Mouse (Mus musculus) embryonic facial prominence, embryonic 12.5 days (tissue): ENCODE results near the gene Smg9. TPM values are rescaled to one million over a fixed set of nuclear protein-coding genes. Genes with fewer than 3 reads are reported as not detected.

ENCODE experiments used
- ATAC-seq: fragments of 200-750 bp; cut with Nextera tagmentation; 2 replicates; pipeline ENCODE4 v1.8.0; 2017; ENCODE audit not compliant: insufficient number of reproducible peaks, insufficient read depth, low FRiP score, low TSS enrichment
- H3K27ac ChIP-seq: fragments of 300-500 bp; sonication (generic); 2 replicates; pipeline ENCODE4 v1.5.1; 2016; ENCODE audit warnings: mild to moderate bottlenecking
- H3K27me3 ChIP-seq: fragments of 300-500 bp; sonication (generic); 2 replicates; pipeline ENCODE4 v1.6.1; 2016; ENCODE audit warnings: mild to moderate bottlenecking, moderate library complexity
- H3K36me3 ChIP-seq: fragments of 300-500 bp; sonication (generic); 2 replicates; pipeline ENCODE4 v1.6.1; 2016; ENCODE audit warnings: mild to moderate bottlenecking
- H3K4me1 ChIP-seq: fragments of 300-500 bp; sonication (generic); 2 replicates; pipeline ENCODE4 v1.6.1; 2016
- H3K4me2 ChIP-seq: fragments of 300-500 bp; sonication (generic); replicated peaks from 2 replicates; pipeline ENCODE4 v1.6.1; 2016; ENCODE audit warnings: mild to moderate bottlenecking, moderate library complexity
- H3K4me3 ChIP-seq: fragments of 300-500 bp; sonication (generic); 2 replicates; pipeline ENCODE4 v1.5.1; 2016; ENCODE audit warnings: mild to moderate bottlenecking
- H3K9ac ChIP-seq: fragments of 300-500 bp; sonication (generic); 2 replicates; pipeline ENCODE4 v1.6.1; 2016; ENCODE audit warnings: mild to moderate bottlenecking, moderate library complexity
- H3K9me3 ChIP-seq: fragments of 300-500 bp; sonication (generic); 2 replicates; pipeline ENCODE4 v1.6.1; 2016; ENCODE audit warnings: mild to moderate bottlenecking, moderate library complexity
- WGBS: fragments of 180-500 bp; shearing (Covaris S2); methylation state at CpG from one replicate; pipeline ENCODE4 v1.1.7; 2016; 5-methylcytosine and 5-hydroxymethylcytosine counted together
- polyA plus RNA-seq: library from polyadenylated mRNA; unstranded; fragments of >200 nt; fragmentation: Nextera tagmentation; extraction: Ambion mirVana; gene quantifications from 2 replicates; pipeline ENCODE4 v1.2.1, GENCODE M21; 2016

The Smg9 gene
- polyA plus RNA-seq, 1 experiment from 2014 or later, result 23.6 TPM

DNA sequence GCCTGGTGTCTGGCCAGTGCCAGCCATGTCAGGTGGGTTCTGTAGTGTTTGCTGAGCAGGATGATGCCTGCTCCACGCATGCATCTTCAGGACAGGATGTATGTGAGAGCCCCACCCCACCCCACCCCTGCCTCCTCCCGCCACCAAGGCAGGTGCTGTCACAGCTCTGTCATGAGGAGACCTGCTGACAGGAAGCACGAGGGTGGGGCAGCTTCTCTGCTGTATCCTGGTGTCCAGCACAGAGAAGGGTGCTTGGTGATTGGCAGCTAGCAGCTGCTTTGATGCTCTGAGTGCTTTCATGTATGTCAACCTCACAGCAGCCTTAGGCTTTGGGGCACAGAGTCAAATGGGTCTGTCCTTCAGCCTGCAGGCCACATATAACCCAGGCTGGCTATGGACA, 14.2 kb downstream of the Smg9 start:
- WGBS, result 80% methylated on average over 3 of the region's 3 CpGs
- no peak overlapping the region for H3K4me3 ChIP-seq
- no peaks in the 10 kb centered on the region for H3K9me3 ChIP-seq
- no peak overlapping the region for H3K9ac ChIP-seq
- H3K4me2 ChIP-seq, result no peak overlapping the region
- ATAC-seq, result no peak
- no peaks in the 10 kb centered on the region for H3K27me3 ChIP-seq
- peaks cover 22% of the 10 kb centered on the region for H3K36me3 ChIP-seq
- no peaks in the 10 kb centered on the region for H3K4me1 ChIP-seq
- H3K27ac ChIP-seq, result no peak overlapping the region

GRCm38 (mm10) chr7:24415261-24415660, 15.8 kb downstream of the Smg9 start:
- ATAC-seq, result no peak
- Histone ChIP-seq H3K27ac (no peak overlapping the region), H3K4me2 (no peak overlapping the region), H3K4me1 (no peaks in the 10 kb centered on the region), H3K4me3 (no peak overlapping the region), H3K27me3 (no peaks in the 10 kb centered on the region), H3K36me3 (peaks cover 26% of the 10 kb centered on the region), H3K9me3 (no peaks in the 10 kb centered on the region), H3K9ac (no peak overlapping the region)
- WGBS, result 81% methylated on average over 7 of the region's 7 CpGs

DNA sequence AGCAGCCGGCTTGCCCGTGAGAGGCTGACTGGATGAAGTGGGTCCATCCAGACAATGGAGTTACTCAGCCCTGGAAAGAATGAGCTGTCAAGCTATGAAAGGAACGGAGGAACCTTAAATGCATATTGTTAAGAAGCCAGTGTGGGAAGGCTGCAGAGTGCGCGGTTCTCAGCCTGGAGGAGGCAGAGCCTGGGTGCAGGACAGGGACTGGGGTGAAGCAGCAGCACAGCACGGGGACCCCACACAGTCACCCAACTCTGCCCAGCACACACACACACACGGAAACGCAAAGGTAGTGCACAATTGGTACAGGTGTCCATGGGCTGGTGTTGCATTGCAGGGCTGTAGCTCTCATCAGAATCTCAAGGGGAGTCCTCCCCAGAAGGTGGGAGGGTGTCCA, 20.2 kb downstream of the Smg9 start:
- Histone ChIP-seq H3K36me3 (peaks cover 34% of the 10 kb centered on the region), H3K4me3 (no peak overlapping the region), H3K4me2 (no peak overlapping the region), H3K27me3 (no peaks in the 10 kb centered on the region), H3K9ac (no peak overlapping the region), H3K4me1 (no peaks in the 10 kb centered on the region), H3K27ac (no peak overlapping the region), H3K9me3 (no peaks in the 10 kb centered on the region)
- no peak for ATAC-seq
- 83% methylated on average over 8 of the region's 8 CpGs for WGBS

DNA sequence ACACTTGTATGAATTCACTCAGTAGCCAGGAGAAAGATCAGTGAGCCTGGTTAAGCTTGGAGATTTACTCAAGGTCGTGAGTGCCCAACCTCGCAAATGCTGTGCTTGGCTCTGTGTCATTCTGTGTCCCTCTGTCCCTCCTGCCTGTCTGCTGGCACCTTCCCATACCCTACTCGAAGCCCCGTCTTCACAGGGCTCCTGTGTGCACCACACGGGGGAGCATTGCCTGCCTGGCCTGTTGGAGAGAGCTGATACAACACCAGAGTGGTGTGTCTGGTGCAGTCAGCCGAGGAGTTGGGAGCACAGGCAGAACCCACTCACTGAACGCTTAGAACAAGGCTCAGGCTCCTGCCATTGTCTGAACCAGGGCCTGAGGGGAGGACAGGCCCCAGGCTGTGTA, 22.2 kb downstream of the Smg9 start:
- Histone ChIP-seq H3K9ac (no peak overlapping the region; the same call in 1 of the 2 replicates), H3K27ac (no peak overlapping the region)
- WGBS, result 79% methylated on average over 7 of the region's 7 CpGs

DNA sequence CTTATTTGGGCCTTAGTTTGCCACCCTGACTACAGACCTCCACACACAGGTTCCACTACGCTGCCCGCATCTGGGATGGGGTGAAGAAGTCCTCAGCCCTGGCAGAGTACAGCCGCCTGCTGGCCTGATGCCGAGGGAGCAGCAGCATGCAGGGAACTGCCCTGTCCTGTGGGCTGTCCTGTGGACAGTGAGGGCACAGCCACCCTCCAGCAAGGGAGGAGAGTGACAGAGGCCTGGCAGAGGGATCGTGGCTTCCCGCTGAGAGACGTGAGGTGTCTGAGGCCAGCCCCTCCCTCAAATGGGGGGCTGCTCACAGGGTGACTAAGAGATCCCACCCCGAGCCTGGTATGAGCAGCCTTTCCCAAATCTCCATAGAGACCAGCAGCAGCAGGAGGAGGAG, 22.8 kb downstream of the Smg9 start:
- Histone ChIP-seq H3K9me3 (no peaks in the 10 kb centered on the region), H3K27ac (no peak overlapping the region), H3K36me3 (peaks cover 22% of the 10 kb centered on the region), H3K9ac (no peak overlapping the region; the same call in 1 of the 2 replicates), H3K4me3 (no peak overlapping the region), H3K4me1 (no peaks in the 10 kb centered on the region), H3K4me2 (no peak overlapping the region), H3K27me3 (no peaks in the 10 kb centered on the region)
- no peak for ATAC-seq
- 87% methylated on average over 8 of the region's 8 CpGs for WGBS

More for the DNA sequence above, 22.2 kb downstream of the Smg9 start:
- Histone ChIP-seq H3K9me3 (no peaks in the 10 kb centered on the region), H3K4me3 (no peak overlapping the region), H3K36me3 (peaks cover 28% of the 10 kb centered on the region), H3K27me3 (no peaks in the 10 kb centered on the region), H3K4me2 (no peak overlapping the region), H3K4me1 (no peaks in the 10 kb centered on the region)
- no peak for ATAC-seq

DNA sequence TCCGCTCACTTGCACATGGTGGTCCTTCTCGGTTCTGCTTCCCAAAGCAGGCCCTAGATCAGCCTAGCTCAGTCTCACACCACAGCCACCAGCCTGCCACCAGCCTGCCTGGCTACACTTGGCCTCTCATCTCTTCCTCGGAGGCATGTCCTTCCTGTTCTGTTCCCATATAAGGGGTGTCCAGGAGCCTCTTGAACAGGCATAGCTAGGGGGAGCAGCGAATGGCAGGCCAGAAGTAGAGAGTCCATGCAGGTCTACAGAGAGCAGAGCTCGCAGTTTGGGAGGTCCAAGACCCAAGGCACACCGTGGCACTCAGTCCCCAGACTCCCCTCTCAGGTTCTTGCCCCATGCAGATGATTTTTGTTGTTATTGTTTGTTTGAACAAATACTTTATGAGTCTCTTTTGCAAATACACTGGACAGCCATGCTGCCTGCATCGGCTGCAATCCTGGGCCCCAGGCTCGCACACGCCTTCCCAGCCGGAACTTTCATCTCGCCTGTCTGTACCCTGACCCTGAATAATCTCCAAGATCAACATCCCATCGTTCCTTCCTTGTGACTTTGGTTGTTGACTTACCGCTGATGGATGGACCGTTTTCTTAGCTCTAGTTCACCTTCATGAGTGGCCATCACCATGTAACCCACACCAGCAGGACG, 23.8 kb downstream of the Smg9 start:
- WGBS, result 89% methylated on average over 15 of the region's 15 CpGs
- no peaks in the 10 kb centered on the region for H3K27me3 ChIP-seq
- peaks cover 20% of the 10 kb centered on the region for H3K36me3 ChIP-seq
- H3K4me1 ChIP-seq, result no peaks in the 10 kb centered on the region
- no peaks in the 10 kb centered on the region for H3K9me3 ChIP-seq
- H3K4me3 ChIP-seq, result no peak overlapping the region
- no peak overlapping the region for H3K9ac ChIP-seq
- H3K4me2 ChIP-seq, result no peak overlapping the region
- no peak overlapping the region for H3K27ac ChIP-seq
- ATAC-seq, result no peak

GRCm38 (mm10) chr7:24423956-24424732, 24.7 kb downstream of the Smg9 start:
- no peak overlapping the region; the same call in 1 of the 2 replicates for H3K9ac ChIP-seq
- H3K4me3 ChIP-seq, result no peak overlapping the region
- no peak overlapping the region for H3K4me2 ChIP-seq
- H3K27ac ChIP-seq, result no peak overlapping the region
- H3K27me3 ChIP-seq, result no peaks in the 10 kb centered on the region
- no peaks in the 10 kb centered on the region for H3K4me1 ChIP-seq
- 92% methylated on average over 12 of the region's 12 CpGs for WGBS
- peaks cover 20% of the 10 kb centered on the region for H3K36me3 ChIP-seq
- H3K9me3 ChIP-seq, result no peaks in the 10 kb centered on the region
- ATAC-seq, result no peak

GRCm38 (mm10) chr7:24425919-24426318, 26.5 kb downstream of the Smg9 start:
- no peaks in the 10 kb centered on the region for H3K9me3 ChIP-seq
- no peaks in the 10 kb centered on the region for H3K27me3 ChIP-seq
- no peak overlapping the region for H3K27ac ChIP-seq
- H3K36me3 ChIP-seq, result peaks cover 11% of the 10 kb centered on the region
- H3K4me2 ChIP-seq, result no peak overlapping the region
- H3K4me1 ChIP-seq, result no peaks in the 10 kb centered on the region
- no peak overlapping the region for H3K9ac ChIP-seq
- 77% methylated on average over 9 of the region's 9 CpGs for WGBS
- ATAC-seq, result no peak
- H3K4me3 ChIP-seq, result no peak overlapping the region

- Histone ChIP-seq H3K27me3 (peaks cover 2% of the 10 kb centered on the region; the same call in 1 of the 2 replicates), H3K36me3 (no peaks in the 10 kb centered on the region), H3K4me3 (no peak overlapping the region), H3K9me3 (peaks cover under 1% of the 10 kb centered on the region; the same call in 1 of the 2 replicates), H3K4me2 (no peak overlapping the region), H3K4me1 (no peaks in the 10 kb centered on the region), H3K27ac (no peak overlapping the region), H3K9ac (no peak overlapping the region)
- WGBS, result 91% methylated on average over 8 of the region's 8 CpGs
- no peak for ATAC-seq
Measured at GRCm38 (mm10) chr7:24427168-24427567, 27.7 kb downstream of the Smg9 start.

DNA sequence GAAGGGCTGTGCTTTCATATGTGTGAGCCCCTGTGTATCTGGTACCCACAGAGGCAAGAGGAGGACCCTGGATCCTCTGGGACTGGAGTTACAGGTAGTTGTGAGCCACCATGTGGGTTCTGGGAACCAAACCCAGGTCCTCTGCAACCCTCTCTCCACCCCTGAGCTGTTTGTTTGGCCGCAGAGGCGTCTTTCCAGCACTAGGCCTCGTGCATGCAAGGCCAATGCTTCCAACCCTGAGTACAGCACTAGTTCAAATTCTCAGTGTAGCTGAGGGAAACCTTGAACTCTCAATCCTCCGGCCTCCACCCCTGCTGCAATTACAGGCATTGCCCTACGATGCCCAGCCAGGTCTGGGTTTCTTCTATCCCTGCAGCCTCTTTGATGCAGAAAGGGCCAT, 29.3 kb downstream of the Smg9 start:
- ATAC-seq, result no peak
- 83% methylated on average over 5 of the region's 5 CpGs for WGBS
- Histone ChIP-seq H3K27me3 (peaks cover 13% of the 10 kb centered on the region; the same call in 1 of the 2 replicates), H3K36me3 (no peaks in the 10 kb centered on the region), H3K9me3 (peaks cover 7% of the 10 kb centered on the region; the same call in 1 of the 2 replicates), H3K4me2 (no peak overlapping the region), H3K9ac (no peak overlapping the region), H3K4me3 (no peak overlapping the region), H3K4me1 (no peaks in the 10 kb centered on the region), H3K27ac (no peak overlapping the region)

- no peaks in the 10 kb centered on the region for H3K4me1 ChIP-seq
- H3K27ac ChIP-seq, result no peak overlapping the region
- no peak overlapping the region for H3K4me2 ChIP-seq
- H3K27me3 ChIP-seq, result peaks cover 16% of the 10 kb centered on the region
- WGBS, result 73% methylated on average over 16 of the region's 16 CpGs
- H3K9ac ChIP-seq, result no peak overlapping the region
- no peak overlapping the region for H3K4me3 ChIP-seq
- no peak for ATAC-seq
- H3K36me3 ChIP-seq, result no peaks in the 10 kb centered on the region
- H3K9me3 ChIP-seq, result peaks cover 7% of the 10 kb centered on the region; the same call in 1 of the 2 replicates
Measured at GRCm38 (mm10) chr7:24429413-24430112, 30.1 kb downstream of the Smg9 start.
